Comparison of ENCODE assay signal across 8 mouse cellular contexts in genomic region chr5:115279226-115280049, GRCm38 (mm10). TPM values are rescaled to one million over a fixed set of nuclear protein-coding genes. Genes with fewer than 3 reads are reported as not detected.
DNase-seq lines count a peak whose midpoint lies in the region; ATAC-seq lines count a peak whose summit lies in the region.

Gene Coq5 (plus strand): TSS chr5:115279666.

- 4% methylated on average over 45 of the region's 45 CpGs for whole genome bisulfite sequencing in forebrain, embryonic 10.5 days
- WGBS in heart, embryonic 14.5 days = 3% methylated on average over 45 of the region's 45 CpGs
- 4% methylated on average over 45 of the region's 45 CpGs for WGBS in liver, embryonic 12.5 days (ENCODE audit: insufficient replicate concordance)
- 3% methylated on average over 45 of the region's 45 CpGs for WGBS in stomach, embryonic 15.5 days

- DNase-seq in CD4-positive helper T cell, adult 2 months (ENCODE audit: low read depth, low spot score) = peak; percentile 89
- DNase-seq in c-Kit-negative CD71-positive TER-119-positive erythroid progenitor cells, embryonic 14.5 days (ENCODE audit: low read depth, low spot score) = peak; percentile 82
- DNase-seq in forebrain, embryonic 10.5 days (ENCODE audit: extremely low spot score, low spot score) = peak; percentile 78
- peak; percentile 91 for DNase-seq in kidney, postnatal 14 days
- DNase-seq in natural killer cell, adult 2 months (ENCODE audit: low spot score in 2 of 2) = peak; percentile 73 to 82

- peak; percentile 66 for ATAC-seq in heart, embryonic 14.5 days (ENCODE audit: insufficient number of reproducible peaks, insufficient read depth, low FRiP score, low read depth)
- peak; percentile 78 for ATAC-seq in liver, embryonic 12.5 days
- peak; percentile 87 for ATAC-seq in stomach, embryonic 15.5 days (ENCODE audit: insufficient read depth, low FRiP score, low read depth)

- H3K36me3 ChIP-seq in forebrain, embryonic 10.5 days (replicated peaks) = peaks cover 20% of the 10 kb centered on the region
- H3K36me3 ChIP-seq in heart, embryonic 14.5 days (ENCODE audit: control insufficient read depth, insufficient read depth, low read length) = peaks cover 19% of the 10 kb centered on the region
- peaks cover 18% of the 10 kb centered on the region for H3K36me3 ChIP-seq in liver, embryonic 12.5 days
- H3K36me3 ChIP-seq in stomach, embryonic 15.5 days = peaks cover 9% of the 10 kb centered on the region

- H3K27ac ChIP-seq in forebrain, embryonic 10.5 days = peak within 1 kb of the TSS; percentile 86
- peak within 1 kb of the TSS; percentile 57 to 65 for H3K27ac ChIP-seq in heart, embryonic 14.5 days (replicated peaks in 1 of 2; ENCODE audit: control insufficient read depth in 1 of 2, insufficient read depth in 1 of 2, low read depth in 2 of 2, low read length in 2 of 2)
- H3K27ac ChIP-seq in liver, embryonic 12.5 days = peak within 1 kb of the TSS; percentile 66
- H3K27ac ChIP-seq in stomach, embryonic 15.5 days = peak within 1 kb of the TSS; percentile 60; the same call in 1 of the 2 replicates

- H3K4me3 ChIP-seq in forebrain, embryonic 10.5 days = peak within 1 kb of the TSS; percentile 97
- H3K4me3 ChIP-seq in heart, embryonic 14.5 days (ENCODE audit: control insufficient read depth in 1 of 2, insufficient read depth in 1 of 2, low read depth in 1 of 2, low read length in 2 of 2) = peak within 1 kb of the TSS; percentile 71 to 90
- H3K4me3 ChIP-seq in liver, embryonic 12.5 days = peak within 1 kb of the TSS; percentile 79
- H3K4me3 ChIP-seq in stomach, embryonic 15.5 days (replicated peaks) = peak within 1 kb of the TSS; percentile 92

- H3K4me1 ChIP-seq in forebrain, embryonic 10.5 days = peaks cover 8% of the 10 kb centered on the region
- peaks cover 2 to 5% of the 10 kb centered on the region in 2 experiments for H3K4me1 ChIP-seq in heart, embryonic 14.5 days (ENCODE audit: control insufficient read depth in 2 of 2, insufficient read depth in 2 of 2, low read length in 2 of 2)
- H3K4me1 ChIP-seq in liver, embryonic 12.5 days = peaks cover 62% of the 10 kb centered on the region
- H3K4me1 ChIP-seq in stomach, embryonic 15.5 days = peaks cover 4% of the 10 kb centered on the region

- no peaks in the 10 kb centered on the region for H3K9me3 ChIP-seq in forebrain, embryonic 10.5 days
- no peaks in the 10 kb centered on the region for H3K9me3 ChIP-seq in heart, embryonic 14.5 days (ENCODE audit: control insufficient read depth, low read length)
- no peaks in the 10 kb centered on the region; the same call in 1 of the 2 replicates for H3K9me3 ChIP-seq in liver, embryonic 12.5 days (replicated peaks)
- H3K9me3 ChIP-seq in stomach, embryonic 15.5 days = no peaks in the 10 kb centered on the region

- no peaks in the 10 kb centered on the region for H3K27me3 ChIP-seq in forebrain, embryonic 10.5 days (ENCODE audit: poor library complexity, severe bottlenecking)
- no peaks in the 10 kb centered on the region for H3K27me3 ChIP-seq in heart, embryonic 14.5 days (ENCODE audit: control insufficient read depth, insufficient read depth, low read length)
- no peaks in the 10 kb centered on the region for H3K27me3 ChIP-seq in liver, embryonic 12.5 days (replicated peaks)
- H3K27me3 ChIP-seq in stomach, embryonic 15.5 days (replicated peaks) = no peaks in the 10 kb centered on the region

- peak within 1 kb of the TSS; percentile 89 for H3K4me2 ChIP-seq in heart, embryonic 14.5 days (ENCODE audit: low read length)
- H3K4me2 ChIP-seq in liver, embryonic 12.5 days = peak within 1 kb of the TSS; percentile 95
- peak within 1 kb of the TSS; percentile 87 for H3K4me2 ChIP-seq in stomach, embryonic 15.5 days

- H3K9ac ChIP-seq in heart, embryonic 14.5 days (ENCODE audit: low read length) = peak within 1 kb of the TSS; percentile 91
- peak within 1 kb of the TSS; percentile 90 for H3K9ac ChIP-seq in liver, embryonic 12.5 days
- H3K9ac ChIP-seq in stomach, embryonic 15.5 days = peak within 1 kb of the TSS; percentile 83

RNA-seq across cellular contexts. Expression of gene Coq5, which starts in this region (rescaled TPM):
- 58.7 and 58.8 TPM in 2 replicates for polyA plus RNA-seq in forebrain, embryonic 10.5 days (2016; fragmentation: Nextera tagmentation; extraction: Ambion mirVana)
- 75.1 and 82.1 TPM in 2 replicates for polyA plus RNA-seq in heart, embryonic 14.5 days (2014; fragmentation: Nextera tagmentation; extraction: Ambion mirVana)
- polyA plus RNA-seq in liver, embryonic 12.5 days (2016; fragmentation: Nextera tagmentation; extraction: Ambion mirVana) = 43.3 and 46.2 TPM in 2 replicates
- polyA plus RNA-seq in stomach, embryonic 15.5 days (2015; fragmentation: Nextera tagmentation; extraction: Ambion mirVana) = 46.5 and 47.9 TPM in 2 replicates

Comparison
In these comparisons a context has a peak if more than half of its experiments do, and no peak if none do; other contexts are left out.
1. Peak in every context shown above with its lines: DNase-seq, ATAC-seq, H3K4me3 ChIP-seq and H3K27ac ChIP-seq.